Mouse (Mus musculus) kidney, adult 2 months (tissue): ENCODE data around the gene Prkab2. TPM values are rescaled to one million over a fixed set of nuclear protein-coding genes. Genes with fewer than 3 reads are reported as not detected.

Experiments used
- DNase-seq: peaks from one replicate; pipeline ENCODE4 v3.0.0; 2021
- H3K27ac ChIP-seq: fragments of 200-500 bp; 2 replicates; pipeline ENCODE4 v1.5.1; 2012; ENCODE audit warnings: low read depth, low read length, control low read depth, inconsistent platforms; ENCODE audit not compliant: insufficient read depth
- H3K27me3 ChIP-seq: fragments of 200-500 bp; replicated peaks from 2 replicates; pipeline ENCODE4 v1.6.1; 2012; ENCODE audit warnings: mild to moderate bottlenecking, moderate library complexity, low read length, inconsistent platforms; ENCODE audit not compliant: control insufficient read depth, insufficient read depth
- H3K36me3 ChIP-seq: fragments of 200-500 bp; 2 replicates; pipeline ENCODE4 v1.6.1; 2012; ENCODE audit warnings: mild to moderate bottlenecking, moderate library complexity, low read length, inconsistent platforms; ENCODE audit not compliant: control insufficient read depth, insufficient read depth
- H3K4me1 ChIP-seq: fragments of 200-500 bp; 2 replicates; pipeline ENCODE4 v1.6.1; 2011; ENCODE audit warnings: low read length; ENCODE audit not compliant: control insufficient read depth, insufficient read depth
- H3K4me3 ChIP-seq: fragments of 200-500 bp; 2 replicates; pipeline ENCODE4 v1.5.1; 2011; ENCODE audit warnings: mild to moderate bottlenecking, low read depth, low read length, control low read depth; ENCODE audit not compliant: insufficient read depth
- CTCF ChIP-seq: fragments of 200-500 bp; conservative IDR thresholded peaks from 2 replicates; pipeline ENCODE4 v1.5.1; 2011; ENCODE audit warnings: low read depth, mild to moderate bottlenecking, control low read depth, low read length, moderate library complexity, mixed read lengths; ENCODE audit not compliant: insufficient read depth, insufficient read length
- POLR2A ChIP-seq: fragments of 200-500 bp; IDR thresholded peaks from one replicate; pipeline ENCODE4 v1.6.1; 2011; ENCODE audit warnings: low read depth, low read length, control low read depth
- WGBS: fragments of 180-500 bp; shearing (Covaris S2); methylation state at CpG from one replicate; pipeline ENCODE4 v1.1.7; 2018; 5-methylcytosine and 5-hydroxymethylcytosine counted together
- polyA plus RNA-seq: library from polyadenylated mRNA; depleted of rRNA; stranded (reverse); fragments of >200 nt; gene quantifications from 2 replicates; pipeline ENCODE4 v1.2.3, GENCODE M21; 2012

Gene Prkab2
- polyA plus RNA-seq, 1 experiment: 4.7 TPM

DNA sequence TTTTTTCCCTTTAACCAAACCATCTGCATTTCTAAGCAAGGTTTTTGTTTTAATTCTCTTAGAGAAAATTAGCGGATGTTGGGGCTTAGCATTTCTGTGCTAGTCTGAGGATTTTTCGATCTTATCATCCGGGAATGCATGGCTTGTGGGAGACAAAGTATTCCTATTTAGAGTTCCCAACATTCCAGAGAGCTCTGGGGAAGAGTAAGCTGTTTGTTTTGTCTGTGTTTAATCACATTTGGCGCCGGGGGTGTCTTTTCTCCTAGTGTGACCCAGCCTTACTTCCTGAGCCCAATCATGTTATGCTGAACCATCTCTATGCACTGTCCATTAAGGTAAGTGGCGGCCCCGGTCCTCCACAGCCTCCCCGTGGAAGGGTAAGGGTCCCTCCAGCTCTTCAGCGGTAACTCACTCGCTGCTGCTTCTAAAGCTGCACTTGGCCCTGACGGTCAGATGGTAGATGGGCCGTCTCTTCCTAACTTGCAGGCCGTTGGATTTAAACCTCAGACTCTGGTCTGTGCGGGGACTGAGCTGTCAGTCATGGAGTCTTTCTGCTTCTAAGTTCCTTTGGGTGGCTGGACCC lies 9.2 kb downstream of the Prkab2 start:
- no peaks in the 10 kb centered on the region for H3K4me1 ChIP-seq
- no peak overlapping the region for H3K27ac ChIP-seq
- H3K27me3 ChIP-seq: no peaks in the 10 kb centered on the region
- H3K36me3 ChIP-seq: no peaks in the 10 kb centered on the region; the same call in 1 of the 2 replicates
- TF ChIP-seq POLR2A (no peak), CTCF (no peak)
- 78% methylated on average over 14 of the region's 14 CpGs for WGBS
- peak; percentile 12 for DNase-seq
- H3K4me3 ChIP-seq: no peak overlapping the region

DNA sequence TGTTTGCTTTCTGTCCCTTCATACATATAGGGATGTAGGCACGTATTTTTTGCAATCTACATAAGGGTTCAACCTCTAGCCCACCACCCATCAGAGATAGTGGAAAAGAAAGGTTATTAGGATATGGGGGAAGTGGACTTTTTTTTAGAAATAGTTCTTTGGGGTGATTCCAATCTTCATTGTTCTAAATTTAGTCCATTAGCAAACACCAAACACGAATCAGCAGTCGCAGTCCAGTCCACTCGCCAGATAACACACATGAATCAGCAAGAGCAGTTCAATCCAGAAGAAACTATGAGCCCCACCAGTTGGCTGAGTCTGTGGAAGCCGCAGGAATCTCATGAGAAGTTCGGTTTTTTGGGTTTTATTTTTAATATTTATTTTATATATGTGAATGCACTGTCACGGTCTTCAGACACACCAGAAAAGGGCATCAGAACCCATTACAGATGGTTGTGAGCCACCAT lies 16.7 kb downstream of the Prkab2 start, which contains the start of gene Gm17651:
Gm17651 (minus strand) TSS at position 51 of the 467 bp plus-strand sequence.
- H3K4me3 ChIP-seq: no peak within 1 kb of the TSS
- no peak for DNase-seq
- no peaks in the 10 kb centered on the region for H3K36me3 ChIP-seq
- no peaks in the 10 kb centered on the region for H3K27me3 ChIP-seq
- no peaks in the 10 kb centered on the region for H3K4me1 ChIP-seq
- WGBS: 86% methylated on average over 7 of the region's 7 CpGs
- no peak for TF ChIP-seq CTCF
- TF ChIP-seq POLR2A: no peak
- H3K27ac ChIP-seq: no peak within 1 kb of the TSS

DNA sequence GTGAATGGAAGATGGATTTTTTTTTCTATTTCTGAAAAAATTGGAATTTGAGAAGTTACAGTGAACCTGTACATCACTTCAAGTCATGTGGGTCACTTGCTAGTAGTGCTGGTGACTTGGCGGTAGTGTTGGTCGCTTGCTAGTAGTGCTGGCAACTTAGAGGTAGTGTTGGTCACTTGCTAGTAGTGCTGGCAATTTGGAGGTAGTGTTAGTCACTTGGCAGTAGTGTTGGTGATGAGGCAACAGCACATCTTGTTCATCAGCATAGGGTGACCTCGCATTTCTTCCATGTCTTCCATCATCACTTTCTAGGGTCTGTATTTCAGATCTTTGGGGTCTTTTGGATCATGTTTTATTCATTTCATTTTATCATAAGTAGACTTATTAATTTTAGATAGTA lies 18.1 kb downstream of the Prkab2 start:
- TF ChIP-seq CTCF (no peak), POLR2A (no peak)
- Histone ChIP-seq H3K4me1 (0 out of 2 replicates have a peak, but pooled peaks cover under 1% of the 10 kb centered on the region), H3K27me3 (no peaks in the 10 kb centered on the region), H3K4me3 (no peak overlapping the region), H3K27ac (no peak overlapping the region), H3K36me3 (no peaks in the 10 kb centered on the region)
- 97% methylated on average over 3 of the region's 3 CpGs for WGBS
- DNase-seq: no peak

GRCm38 (mm10) chr3:97678416-97678815 lies 20.4 kb downstream of the Prkab2 start:
- Histone ChIP-seq H3K4me3 (no peak overlapping the region), H3K27me3 (no peaks in the 10 kb centered on the region), H3K36me3 (no peaks in the 10 kb centered on the region), H3K27ac (no peak overlapping the region), H3K4me1 (peaks cover 6% of the 10 kb centered on the region; the same call in 1 of the 2 replicates)
- 93% methylated on average over 3 of the region's 3 CpGs for WGBS
- no peak for DNase-seq
- TF ChIP-seq POLR2A: no peak
- no peak for TF ChIP-seq CTCF

- TF ChIP-seq POLR2A (no peak), CTCF (peak; percentile 75)
- no peak overlapping the region for H3K27ac ChIP-seq
- DNase-seq: peak; percentile 75
Observed at GRCm38 (mm10) chr3:97680631-97681320, 22.8 kb downstream of the Prkab2 start.

GRCm38 (mm10) chr3:97681321-97682158 lies 23.5 kb downstream of the Prkab2 start:
- 3% methylated on average over 33 of the region's 33 CpGs for WGBS
- peak; percentile 63 for TF ChIP-seq CTCF
- TF ChIP-seq POLR2A: no peak
- no peaks in the 10 kb centered on the region for H3K36me3 ChIP-seq
- peaks cover 6% of the 10 kb centered on the region; the same call in 1 of the 2 replicates for H3K4me1 ChIP-seq
- H3K27ac ChIP-seq: no peak overlapping the region
- peak; percentile 89 for DNase-seq
- H3K4me3 ChIP-seq: peak overlapping the region; percentile 55
- H3K27me3 ChIP-seq: no peaks in the 10 kb centered on the region

More at GRCm38 (mm10) chr3:97680631-97681320, 22.8 kb downstream of the Prkab2 start:
- Histone ChIP-seq H3K4me3 (peak overlapping the region; percentile 55), H3K36me3 (no peaks in the 10 kb centered on the region), H3K4me1 (peaks cover 6% of the 10 kb centered on the region; the same call in 1 of the 2 replicates), H3K27me3 (no peaks in the 10 kb centered on the region)
- WGBS: 6% methylated on average over 28 of the region's 28 CpGs
